Mouse (Mus musculus) fat pad, adult 2 months (tissue): Measurements from ENCODE around the gene Hs2st1.

Experiments used
- DNase-seq: peaks from one replicate; pipeline ENCODE4 v3.0.0-alpha.2; 2011; ENCODE audit warnings: low read depth, low spot score; ENCODE audit errors: extremely low read depth

Gene Hs2st1

GRCm38 (mm10) chr3:144453701-144454430 is 116.1 kb downstream of the Hs2st1 start:
- DNase-seq = no peak

DNA sequence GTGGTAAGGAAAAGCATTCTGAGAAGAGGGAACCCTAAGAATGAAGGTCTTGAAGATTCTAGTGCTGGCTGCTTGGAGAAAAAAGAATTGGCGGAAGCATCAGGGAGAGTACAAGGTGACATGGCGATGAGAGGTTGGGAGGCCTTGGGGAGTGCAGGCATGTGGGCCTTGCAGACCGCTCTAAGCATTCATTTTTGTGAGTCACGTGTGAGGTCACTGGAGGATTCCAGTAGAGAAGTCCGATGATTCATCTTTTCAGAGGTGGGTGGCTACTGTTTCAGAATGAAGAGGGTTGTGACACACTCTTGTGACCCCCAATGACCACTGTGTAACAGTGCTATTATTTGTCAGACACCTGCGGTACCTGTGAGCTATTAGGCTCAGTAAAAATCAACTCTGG is 121.0 kb downstream of the Hs2st1 start:
- DNase-seq = no peak

DNA sequence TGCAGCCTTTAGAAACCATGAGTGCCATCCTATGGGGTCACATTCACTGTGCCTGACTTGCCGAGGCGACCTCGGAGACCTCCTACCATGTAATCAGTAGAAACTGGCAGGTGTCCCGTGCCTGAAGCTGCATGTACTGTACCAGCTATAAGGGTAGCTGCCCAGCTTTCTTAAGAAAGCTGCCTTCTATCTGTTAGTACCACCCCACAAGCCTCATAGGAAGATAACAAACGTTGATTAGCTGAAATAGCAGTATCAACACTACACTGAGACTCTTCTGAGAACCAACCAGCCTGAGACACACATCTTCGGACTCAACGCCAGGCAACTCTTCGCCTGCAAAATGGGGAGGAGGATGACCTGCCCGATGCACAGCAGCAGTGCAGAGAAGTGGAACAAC is 122.1 kb downstream of the Hs2st1 start:
- DNase-seq = no peak

- DNase-seq = no peak
These were observed 123.8 kb downstream of the Hs2st1 start for GRCm38 (mm10) chr3:144446081-144446634.

DNA sequence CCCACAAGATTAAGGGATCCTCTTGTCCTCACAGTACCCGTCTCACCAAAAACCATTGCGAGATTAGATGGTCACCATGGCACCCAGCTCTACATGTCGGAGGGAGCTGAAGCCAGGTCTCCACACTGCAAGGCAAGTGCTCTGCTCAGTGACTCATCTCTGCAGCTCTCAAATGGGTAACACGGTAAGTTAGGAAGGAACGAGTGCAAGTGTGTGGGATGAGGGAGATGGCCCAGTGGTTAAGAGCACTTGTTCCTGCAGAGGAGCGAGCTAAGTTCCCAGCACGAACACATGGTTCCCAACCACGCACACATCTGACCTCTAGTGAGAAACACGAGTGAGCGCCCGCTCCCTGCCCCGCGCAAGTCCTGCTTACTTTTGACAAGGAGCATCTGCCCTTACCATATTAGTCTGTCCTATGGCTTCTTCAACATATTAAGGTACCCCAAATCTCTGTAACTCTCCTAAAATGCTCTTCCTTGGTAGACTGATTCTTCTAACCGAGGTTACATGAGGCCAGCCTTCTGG is 132.0 kb downstream of the Hs2st1 start:
- no peak for DNase-seq

DNA sequence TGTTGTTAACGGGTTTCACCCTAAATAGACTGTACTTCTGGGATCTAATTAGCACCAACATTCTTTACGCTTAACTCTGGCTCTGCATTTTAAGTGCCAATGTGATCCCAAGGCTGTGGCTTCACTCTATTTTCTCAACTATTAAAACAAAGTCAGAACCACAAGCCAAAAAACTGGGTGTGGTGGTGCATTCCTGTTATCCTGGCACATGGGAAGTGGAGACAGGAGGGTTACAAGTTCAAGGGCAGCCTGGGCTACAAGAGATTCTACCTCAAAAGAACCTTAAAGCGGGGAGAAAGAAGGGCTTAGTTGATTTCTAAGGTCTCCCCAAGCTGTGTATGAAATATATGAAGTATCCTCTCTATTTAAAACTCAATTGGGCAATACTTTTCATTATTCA is 133.9 kb downstream of the Hs2st1 start:
- DNase-seq = no peak

DNA sequence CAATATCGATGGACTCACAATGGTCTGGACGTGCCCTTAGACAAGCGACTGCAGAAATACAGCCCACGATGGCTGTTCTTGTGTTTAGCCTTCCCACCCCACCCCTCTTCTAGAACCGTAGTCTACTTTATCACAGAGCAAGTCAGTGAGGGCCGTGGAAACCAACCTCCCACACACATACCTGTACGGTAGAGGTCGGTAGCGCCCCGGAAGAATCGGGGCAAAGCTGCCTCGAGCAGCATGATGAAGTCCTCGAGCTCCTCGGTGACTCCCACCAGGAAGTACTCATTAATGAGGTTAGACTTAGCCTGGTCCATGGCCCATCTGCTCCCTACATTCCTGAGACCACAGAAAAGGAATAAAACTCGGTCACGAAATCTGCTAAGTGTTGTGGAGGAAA is 134.7 kb downstream of the Hs2st1 start:
- no peak for DNase-seq

- DNase-seq = no peak
These were observed 135.7 kb downstream of the Hs2st1 start for GRCm38 (mm10) chr3:144434276-144434675.

DNA sequence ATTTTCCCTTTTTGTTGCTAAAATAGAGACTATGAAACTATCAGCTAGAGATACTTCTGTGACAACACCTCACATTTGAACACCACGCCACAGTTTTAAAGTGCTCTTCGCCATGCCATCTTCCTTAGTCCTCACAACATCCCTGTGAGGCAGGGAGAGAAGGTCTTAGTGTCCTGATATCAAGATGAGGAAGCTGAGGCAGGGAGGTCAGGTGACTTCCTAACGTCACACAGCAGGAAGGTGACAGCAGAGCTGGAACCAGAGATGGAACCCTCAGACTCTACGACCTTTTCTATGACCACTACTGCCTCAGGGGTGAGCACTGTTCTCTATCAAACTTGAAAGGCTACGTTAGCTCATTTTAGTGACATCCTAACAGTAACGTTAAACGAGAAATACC is 136.9 kb downstream of the Hs2st1 start:
- no peak for DNase-seq

- no peak for DNase-seq
These were observed 137.8 kb downstream of the Hs2st1 start for GRCm38 (mm10) chr3:144432143-144432577.

- DNase-seq = no peak
These were observed 141.2 kb downstream of the Hs2st1 start for GRCm38 (mm10) chr3:144428514-144429431.

DNA sequence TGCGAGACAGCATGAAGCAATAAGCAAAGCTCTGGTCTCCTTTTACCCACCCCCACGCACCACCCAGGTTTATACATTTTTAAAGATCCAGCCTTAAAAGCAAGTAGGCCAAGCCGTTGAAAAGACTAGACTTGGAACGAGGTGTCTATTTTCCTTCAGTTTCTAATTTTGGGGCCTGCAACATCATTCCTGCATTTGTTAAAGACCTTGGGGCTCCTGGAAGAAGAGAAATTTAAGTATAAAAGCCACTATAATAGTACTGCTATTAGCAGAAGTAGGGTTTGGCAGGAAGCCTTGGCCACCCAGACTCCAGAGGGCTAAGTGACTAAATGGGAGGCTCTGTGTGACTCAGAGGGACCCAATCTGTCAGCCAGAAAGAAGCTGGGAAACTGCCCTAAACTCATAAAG is 144.9 kb downstream of the Hs2st1 start:
- DNase-seq = no peak

- DNase-seq = no peak
These were observed 148.4 kb downstream of the Hs2st1 start for GRCm38 (mm10) chr3:144421404-144422180.

- DNase-seq = no peak
These were observed 156.2 kb downstream of the Hs2st1 start for GRCm38 (mm10) chr3:144413821-144414220.

GRCm38 (mm10) chr3:144412538-144413272 is 157.3 kb downstream of the Hs2st1 start:
- no peak for DNase-seq

- DNase-seq = no peak
These were observed 158.2 kb downstream of the Hs2st1 start for GRCm38 (mm10) chr3:144411650-144412278.

DNA sequence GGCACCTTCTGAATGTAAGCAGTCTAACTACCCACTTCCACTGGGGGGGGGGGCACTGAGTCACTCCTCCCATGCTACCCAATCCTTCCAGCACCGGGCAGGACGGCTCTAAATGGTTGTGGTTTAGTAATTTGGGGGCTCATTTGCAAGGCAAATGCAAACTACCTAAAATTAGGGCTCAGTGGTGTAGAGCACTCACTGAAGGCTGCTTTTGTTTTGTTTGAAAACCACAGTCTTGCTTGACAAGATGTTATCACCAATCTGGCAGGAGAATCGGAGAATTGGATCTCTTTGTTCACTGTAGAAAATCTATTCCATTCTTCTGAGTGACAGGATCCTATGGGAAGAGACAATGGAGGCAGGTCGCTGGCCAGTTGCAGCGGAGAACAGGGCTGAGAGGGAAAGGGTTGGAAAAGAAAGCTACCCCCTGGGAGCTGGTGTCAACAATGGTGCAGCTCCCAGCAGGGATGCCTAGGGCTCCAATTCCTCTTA is 158.9 kb downstream of the Hs2st1 start:
- DNase-seq = no peak

DNA sequence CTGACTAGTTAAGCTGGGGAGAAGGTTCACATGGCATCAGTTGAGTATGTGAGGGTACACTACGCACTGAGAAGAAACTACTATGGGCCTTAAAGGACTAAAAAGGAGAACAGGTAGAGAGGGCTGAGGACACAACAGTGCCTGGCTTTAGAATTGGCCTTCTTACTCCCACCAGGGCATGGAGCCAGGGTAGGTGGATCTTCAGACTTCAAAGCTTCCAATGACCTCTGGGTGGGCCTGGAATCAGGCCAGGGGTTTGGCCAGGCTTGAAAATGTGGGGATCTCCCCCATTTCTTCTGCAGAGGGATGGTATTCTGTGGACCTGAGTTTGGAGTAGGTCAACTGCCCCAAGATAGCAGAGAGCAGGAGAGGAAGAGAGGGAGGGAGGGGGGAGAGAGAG is 161.0 kb downstream of the Hs2st1 start:
- no peak for DNase-seq

- no peak for DNase-seq
These were observed 164.7 kb downstream of the Hs2st1 start for GRCm38 (mm10) chr3:144405331-144405730.
